Mouse (Mus musculus) liver (tissue): ENCODE measurements around the gene Pwp1.
"Not testable (repeated sequence)": the region's sequence is repeated elsewhere in the genome, so short reads cannot be mapped to it uniquely, and the experiment has no call there.

Experiments used
- DNase-seq: peaks from one replicate; pipeline ENCODE4 v3.0.0-alpha.2; 2020; ENCODE audit warnings: mixed read lengths

Gene Pwp1

DNA sequence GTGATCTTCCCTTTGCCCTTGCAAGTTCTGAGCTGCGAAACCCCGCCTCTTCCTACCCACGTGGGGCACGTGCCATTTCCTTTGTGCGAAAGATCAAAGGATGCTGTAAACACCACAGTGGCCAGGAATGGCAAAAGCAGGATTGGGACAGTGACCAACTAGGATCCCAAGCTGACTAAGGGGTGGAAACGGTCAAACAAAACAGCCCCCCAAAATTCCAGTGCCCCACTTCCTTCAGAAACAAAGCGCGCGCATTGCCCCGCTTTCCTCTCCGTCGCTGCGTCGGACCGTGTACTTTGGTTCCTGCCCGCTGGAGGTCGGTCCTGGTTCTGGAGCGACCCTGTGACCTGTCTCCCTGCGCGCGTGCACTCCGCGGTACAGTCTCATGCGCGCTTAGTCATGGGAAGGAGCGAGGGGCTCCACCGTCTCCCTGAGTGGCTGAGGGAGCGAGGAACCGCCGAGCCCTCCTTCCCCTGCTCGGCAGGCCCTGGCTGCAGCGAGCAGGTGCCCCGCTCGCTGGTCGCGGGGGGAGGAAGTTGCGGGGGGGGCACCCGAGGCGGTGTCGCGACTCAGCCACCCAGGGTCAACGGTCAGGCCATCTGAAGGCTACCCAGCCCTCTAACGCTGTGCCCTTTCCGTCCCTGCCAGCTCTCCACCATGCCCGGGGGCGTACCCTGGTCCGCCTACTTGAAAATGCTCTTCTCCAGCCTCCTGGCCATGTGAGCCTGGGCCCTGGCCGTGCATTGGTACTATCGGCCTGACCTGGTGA, at the start of gene Pwp1:
Gene Pwp1 (plus strand): TSS at position 410 of the 769 bp plus-strand sequence.
- peak; percentile 12 for DNase-seq

DNA sequence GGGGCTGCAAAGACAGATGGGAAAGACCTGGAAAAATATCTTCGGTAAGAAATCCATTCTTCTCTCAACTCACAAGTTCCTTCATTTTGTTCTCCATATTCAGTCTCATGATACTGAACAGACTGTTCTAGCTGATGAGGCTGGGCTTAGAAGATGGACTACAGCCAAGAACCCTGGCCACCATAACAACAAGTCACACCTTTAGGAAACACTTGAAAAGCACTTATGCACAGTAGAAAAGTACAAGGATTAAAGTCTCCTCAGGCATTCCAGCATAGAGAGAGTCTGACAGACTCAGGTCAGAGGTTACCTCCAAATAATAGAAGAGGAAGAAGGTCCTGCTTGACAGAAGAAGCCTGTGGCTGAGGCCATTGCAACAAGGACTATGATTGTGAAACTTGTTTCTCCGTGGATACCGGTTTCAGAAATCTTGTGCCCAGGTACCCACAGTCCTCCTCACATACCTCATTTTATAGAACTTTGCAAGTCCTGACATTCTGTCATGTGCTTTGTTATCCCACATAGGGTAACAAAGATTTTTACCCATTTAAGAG, 7.1 kb upstream of the Pwp1 start:
- not testable (repeated sequence) for DNase-seq

DNA sequence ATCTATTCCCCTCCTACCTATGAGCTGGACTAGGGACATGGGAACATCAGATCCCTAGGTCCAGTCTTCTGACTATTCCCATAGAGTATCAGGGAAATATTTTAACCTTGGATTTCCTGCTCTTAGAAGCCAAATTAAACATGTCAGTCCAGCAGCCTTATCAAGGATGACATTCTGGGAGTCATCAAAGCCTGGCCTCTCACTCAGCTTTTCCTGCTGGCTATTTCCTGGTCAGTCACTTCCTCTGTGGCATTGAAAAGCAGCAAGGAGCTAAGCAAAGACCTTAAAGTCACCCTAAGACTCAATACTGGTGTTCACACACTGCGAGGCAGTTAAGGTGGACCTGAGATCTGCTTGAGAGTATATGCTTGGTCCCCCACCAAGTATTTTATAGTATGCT, 5.5 kb upstream of the Pwp1 start:
- DNase-seq = not testable (repeated sequence)

DNA sequence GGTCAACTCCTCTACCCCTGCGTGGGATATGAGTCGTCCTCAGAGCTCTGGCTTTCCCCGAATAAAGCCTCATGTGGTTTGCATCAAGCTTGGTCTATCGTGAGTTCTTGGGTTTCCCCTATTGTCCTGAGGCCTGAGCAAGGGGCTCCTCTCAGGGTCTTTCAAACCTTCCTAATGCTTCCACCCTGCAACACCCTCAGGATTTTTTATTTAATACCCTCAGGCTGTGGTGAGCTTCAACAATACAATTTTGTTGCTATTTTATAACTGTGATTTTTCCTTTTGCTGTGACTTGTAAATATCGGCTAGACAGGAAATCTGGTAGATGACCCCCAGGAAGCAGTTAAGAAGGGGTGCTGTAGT, 591 bp upstream of the Pwp1 start:
- not testable (repeated sequence) for DNase-seq

DNA sequence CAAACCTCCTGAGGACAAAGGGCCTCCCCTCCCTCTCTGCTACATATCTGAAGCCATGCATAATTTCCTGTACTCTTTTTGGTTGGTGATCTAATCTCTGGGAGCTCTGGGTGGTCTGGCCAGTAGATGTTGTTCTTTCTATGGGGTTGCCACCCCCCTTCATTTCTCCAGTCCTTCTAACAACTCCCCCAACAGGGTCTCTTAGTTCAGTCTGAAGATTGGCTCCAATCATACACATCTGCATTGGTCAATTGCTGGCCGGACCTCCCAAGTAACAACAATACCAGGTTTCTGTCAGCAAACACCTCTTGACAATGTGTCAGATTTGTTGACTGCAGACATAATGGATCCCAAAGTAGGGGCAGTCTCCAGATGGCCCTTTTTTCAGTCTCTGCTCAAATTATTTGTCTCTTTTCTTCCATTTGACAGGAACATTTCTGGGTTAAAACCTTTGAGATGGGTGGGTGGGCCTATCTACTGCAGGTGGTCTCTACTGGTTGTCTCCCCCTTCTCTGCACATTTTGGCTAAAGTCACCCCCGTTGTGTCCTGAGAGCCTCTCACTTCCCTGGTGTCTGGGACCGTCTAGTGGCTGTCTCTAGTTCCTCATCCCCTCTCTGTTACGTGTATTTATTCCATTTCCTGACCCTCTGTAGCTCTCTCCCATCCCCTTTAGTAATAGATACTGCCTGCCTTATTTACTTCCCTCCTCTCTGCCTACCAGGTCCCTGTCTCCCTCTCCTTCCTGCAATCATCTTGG, 17.0 kb downstream of the Pwp1 start:
- no peak for DNase-seq

DNA sequence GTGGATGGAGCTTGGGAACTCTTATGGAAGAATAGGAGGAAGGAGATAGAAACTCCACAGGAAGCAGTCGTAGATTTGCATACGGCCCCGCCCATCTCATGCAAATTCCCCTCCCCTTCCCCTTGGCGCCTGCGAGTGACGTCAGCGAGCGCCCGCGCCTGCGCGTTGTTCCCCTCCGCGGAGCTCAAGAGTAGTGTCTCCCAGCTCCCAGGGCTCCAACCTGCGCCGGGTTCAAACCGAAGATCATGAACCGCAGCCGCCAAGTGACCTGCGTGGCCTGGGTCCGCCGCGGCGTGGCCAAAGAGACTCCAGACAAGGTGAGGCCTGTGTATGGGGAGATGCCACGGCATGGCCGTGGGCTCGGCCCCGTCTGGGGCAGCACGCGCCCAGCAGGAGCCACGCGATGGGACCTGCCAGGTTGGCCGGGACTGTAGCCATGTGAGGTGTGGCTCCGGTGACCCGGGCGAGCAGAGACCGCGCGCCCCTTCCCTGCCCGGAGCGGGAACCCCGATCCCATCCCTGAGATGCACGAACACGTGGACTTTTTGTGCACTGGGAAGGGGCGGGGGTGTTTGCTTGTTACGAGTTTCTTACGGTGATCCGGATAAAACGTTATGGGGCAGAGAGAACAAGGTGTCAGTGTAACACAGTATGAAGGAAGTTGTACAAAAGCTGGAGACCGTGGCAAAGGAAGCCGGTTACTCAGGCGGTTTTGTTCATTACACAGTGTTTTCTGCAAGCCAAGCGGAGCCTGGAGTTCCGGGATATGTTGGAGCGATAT, 42.6 kb downstream of the Pwp1 start:
- peak; percentile 91 for DNase-seq

DNA sequence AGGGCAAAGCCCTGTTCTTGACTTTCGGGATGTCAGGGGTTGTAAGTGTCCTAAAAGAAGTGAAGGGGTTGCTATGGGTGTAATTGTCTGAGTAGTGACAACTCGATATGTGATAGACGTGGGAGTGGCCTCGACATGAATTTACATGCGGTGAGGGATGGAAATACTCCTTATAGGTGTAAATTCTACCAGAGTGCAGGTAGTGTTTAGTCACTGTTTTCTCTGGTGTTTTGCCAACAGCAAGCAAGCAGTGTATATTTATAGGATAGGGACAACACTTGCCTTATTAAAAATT, 43.1 kb downstream of the Pwp1 start:
- no peak for DNase-seq

DNA sequence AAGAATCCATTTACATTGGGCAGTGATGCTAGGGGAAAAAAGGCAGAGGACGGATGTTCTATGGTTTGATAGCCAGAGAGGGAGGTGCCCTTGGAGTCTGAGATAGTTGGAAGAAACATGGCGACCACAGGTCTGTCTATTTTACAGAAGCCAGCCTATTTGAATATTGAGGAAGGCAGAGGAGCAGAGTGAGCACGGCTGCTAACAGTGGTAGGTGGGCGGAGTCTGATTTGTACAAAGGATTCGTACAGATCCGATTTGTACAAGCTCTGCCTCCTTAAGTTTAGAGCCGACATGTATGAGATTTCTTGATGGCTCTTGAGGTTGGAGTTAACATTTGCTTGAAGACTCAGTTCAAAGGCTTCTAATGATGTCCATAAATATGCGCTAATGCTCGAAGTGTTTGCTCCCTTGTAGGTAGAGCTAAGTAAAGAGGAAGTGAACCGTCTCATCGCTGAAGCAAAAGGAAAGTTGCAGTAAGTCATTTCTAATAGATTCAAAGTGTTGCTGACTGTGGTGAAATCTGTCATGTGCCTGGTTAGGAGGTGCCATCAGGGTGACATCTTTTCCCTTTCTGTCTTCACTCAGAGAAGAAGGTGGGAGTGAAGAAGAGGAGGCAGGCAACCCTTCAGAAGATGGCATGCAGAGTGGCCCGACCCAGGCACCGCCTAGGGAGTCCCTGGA, 44.7 kb downstream of the Pwp1 start:
- no peak for DNase-seq

DNA sequence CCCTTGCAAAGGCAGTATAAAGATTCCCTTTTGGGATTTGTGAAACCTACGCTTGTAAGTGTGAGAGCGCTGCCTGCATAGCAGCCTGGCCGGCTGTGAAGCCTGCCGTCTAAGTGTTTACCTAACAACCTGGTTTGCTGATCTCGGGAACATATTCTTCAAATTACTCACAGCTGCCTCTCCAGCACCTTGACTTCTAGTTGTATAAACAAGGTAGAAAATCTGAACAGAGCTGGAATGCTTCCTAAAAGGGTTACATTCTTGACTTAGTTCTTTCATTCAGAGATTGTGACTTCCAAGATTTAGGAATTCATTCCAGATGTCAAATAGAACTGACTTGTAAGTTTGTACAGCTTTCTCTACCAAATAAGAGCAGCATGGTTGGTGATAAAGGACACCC, 46.5 kb downstream of the Pwp1 start:
- DNase-seq = no peak

DNA sequence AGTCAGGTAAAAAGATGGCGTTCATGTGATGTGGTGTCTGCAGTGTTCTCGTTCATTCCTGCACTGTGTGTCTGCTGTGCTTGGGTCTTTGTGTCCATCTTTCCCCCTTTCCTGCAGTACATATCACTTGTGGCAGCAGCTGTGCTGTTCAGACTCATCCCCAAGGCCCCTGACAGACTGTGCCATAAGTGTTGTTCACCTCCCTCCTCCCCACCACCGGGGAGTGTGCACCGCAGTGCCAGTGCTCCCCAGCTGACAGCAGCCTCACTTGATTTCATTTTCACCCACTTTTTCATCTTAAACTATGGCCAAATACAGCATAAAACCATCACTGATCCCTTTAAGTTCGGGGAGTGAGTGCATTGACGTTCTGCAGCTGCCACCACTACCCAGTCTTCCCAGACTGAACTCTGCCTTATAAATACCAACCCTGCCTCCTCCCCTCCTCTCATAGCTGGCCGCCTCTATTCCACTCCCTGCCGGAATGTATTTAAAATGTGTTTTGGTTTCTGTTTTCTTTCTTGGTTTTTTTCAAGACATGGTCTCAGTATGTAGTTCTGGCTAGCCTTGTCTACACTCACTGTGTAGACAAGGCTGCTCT, 50.7 kb downstream of the Pwp1 start:
- no peak for DNase-seq

DNA sequence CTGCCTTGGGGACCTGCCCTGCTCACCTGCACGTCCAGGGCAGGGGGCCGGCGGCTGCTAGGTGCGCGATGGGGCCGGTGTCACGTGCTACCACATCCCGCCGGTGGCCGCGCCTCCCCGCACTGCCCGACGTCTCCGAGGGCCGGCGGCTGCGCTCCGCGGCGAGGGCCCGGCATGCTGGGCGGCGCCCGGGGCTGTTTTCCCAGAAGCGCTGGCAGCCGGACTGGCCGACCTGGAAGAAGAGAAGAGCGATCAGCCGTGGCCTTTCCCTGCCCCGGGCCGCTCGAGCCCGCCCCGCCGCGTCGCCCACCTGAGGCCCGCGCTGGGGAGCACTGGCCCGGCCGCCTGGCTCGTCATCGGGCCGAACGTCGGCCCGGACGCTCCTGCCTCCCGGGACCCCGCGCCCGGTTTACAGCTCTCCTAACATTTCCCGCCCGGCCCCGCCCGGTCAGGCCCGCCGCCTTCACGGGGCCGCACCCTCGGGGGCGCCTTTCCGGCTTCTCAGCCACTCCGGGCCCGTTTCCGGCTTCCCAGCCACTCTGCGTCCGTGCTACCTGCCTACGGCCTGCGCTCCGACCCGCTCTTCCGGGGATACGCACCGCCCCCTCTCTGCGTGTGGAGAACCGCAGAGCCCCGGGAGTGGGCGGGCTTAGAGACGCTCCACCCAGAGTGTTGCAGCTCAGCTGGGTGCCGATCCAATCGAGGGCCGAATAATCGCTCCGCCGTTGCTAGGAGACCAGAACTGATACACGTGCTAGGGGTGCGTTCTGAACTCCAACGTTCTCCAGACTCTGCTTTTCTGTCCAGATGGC, 87.4 kb downstream of the Pwp1 start, which contains the start of gene Prdm4:
Gene Prdm4 (minus strand): TSS at position 645 of the 812 bp plus-strand sequence.
- DNase-seq = peak; percentile 98

DNA sequence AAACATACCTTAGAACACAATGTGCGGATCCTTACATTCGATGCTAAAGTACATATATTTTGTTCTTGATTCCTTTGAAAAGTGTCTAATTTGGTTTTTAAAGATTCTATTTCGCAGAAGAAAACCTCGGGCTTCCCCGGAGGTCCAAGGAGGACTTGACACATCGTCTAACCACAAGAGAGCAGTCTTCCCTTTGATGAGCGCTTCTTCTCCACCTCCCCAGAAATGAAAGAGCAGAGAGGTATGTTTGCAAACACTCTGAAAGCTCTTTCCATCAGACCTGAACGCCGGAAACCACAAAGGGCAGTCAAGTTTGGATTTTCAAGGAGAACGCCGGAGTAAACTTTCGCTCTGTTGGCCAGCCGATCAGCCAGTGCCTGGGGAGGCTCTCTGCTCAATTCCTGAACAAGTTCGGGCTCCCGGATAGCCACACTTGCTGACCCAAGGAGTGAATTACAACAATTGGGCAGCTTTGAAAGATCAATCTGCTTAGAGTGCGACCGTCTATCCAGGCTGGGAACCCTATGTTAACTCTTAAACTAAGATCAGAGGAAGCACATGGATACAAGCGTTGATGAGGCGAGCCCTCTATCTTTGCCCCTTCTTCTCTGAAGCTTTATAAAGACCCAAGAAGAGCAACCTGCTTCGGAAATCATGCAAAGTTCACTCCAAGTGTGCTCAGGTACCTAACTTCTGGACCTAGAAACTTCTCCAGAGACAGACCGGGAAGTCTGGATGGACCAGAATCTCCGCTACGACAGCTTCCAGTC, 98.6 kb downstream of the Pwp1 start, which contains the start of gene Ascl4:
Gene Ascl4 (plus strand): TSS at position 6 of the 770 bp plus-strand sequence.
- no peak for DNase-seq

DNA sequence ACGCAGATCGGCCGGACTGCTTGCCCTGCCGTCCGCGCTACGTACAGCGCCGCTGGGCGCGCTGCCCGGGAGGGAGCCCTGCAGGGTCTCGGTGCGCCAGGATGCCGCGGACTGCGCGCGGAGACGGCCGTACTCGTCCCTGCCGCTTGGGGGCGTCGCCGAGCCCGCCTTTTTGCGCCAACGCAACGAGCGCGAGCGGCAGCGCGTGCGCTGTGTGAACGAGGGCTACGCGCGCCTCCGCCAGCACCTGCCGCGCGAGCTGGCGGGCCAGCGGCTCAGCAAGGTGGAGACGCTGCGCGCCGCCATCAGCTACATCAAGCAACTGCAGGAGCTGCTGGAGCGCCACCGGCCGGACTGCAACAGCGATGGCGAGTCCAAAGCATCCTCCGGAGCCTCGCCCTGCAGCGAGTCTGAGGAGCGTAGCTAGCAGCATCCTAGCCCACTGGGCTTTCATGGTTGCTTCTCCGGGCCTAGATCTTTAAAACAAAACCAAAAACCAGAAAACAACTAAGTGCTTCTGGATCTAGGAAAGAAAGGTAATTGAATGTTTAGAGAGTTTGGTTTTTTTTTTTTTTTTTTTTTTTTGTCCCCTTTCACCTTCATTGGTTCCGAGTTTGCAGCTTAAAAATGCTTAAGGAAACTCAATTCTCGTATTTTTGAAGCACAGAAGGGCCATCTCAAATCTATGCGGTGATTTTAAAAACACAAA, 99.4 kb downstream of the Pwp1 start:
- DNase-seq = peak; percentile 55

DNA sequence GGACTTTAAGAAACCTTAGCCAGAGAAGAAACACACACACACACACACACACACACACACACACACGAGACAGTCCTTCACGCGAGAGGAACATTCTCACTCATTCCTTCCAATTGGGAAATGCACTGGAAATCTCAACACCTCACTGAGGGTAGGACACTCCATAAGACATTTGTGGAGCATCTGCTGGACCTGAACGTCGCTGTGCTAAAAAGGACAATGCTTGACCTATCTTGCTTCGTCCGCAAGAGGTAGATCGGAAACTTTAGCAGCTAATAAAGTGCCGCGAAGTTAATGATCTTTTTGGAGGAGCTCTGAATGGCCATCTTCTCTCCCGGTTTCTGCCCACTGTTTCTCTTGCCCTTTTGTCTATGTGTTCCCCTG, 99.9 kb downstream of the Pwp1 start:
- no peak for DNase-seq

DNA sequence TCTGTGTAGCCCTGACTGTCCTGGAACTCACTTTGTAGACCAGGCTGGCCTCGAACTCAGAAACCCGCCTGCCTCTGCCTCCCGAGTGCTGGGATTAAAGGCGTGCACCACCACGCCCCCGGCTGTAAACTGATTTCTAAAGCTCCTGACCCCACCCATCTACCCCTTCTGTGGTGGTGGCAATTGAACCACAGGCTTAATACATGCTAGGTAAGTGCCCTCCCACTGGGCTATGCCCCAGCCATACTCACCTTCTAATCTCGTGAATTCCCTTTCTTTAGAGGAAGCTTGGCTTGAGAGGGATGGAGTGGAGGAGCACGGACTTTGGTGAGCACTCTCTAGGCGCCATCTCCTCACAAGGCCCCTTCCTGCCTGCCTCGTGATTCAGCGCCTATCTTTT, 100.7 kb downstream of the Pwp1 start:
- DNase-seq = no peak

DNA sequence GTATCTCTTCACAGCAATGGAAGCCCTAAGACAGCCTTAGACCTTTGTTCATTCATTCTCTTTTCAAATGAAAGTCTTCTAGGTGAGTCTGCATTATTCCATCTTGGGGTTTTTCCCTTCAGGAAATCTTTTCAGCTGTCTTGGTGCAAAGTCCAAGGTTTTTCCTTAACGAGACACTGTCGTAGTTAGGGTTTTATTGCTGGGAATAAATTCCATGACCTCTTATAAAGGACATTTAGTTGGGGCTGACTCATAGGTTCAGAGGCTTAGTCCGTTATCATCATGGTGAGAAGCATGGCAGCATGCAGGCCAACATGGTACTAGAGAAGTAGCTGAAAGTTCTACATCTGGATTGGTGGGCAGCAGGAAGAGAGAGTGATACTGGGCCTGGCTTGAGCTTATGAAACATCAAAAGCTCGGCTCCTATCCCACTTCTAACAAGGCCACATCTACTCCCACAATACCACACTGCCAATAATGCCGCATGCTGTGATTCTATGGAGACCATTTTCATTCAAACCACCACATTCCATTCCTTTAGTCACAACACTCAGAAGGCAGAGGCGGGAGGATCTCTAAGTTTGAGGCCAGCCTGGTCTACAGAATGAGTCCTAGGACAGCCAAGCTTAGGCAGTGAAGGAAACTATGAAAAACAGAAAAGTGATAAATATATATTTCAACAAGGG, 107.1 kb downstream of the Pwp1 start:
- DNase-seq = no peak
